Mouse (Mus musculus): ENCODE data around the gene Vars2.

DNA sequence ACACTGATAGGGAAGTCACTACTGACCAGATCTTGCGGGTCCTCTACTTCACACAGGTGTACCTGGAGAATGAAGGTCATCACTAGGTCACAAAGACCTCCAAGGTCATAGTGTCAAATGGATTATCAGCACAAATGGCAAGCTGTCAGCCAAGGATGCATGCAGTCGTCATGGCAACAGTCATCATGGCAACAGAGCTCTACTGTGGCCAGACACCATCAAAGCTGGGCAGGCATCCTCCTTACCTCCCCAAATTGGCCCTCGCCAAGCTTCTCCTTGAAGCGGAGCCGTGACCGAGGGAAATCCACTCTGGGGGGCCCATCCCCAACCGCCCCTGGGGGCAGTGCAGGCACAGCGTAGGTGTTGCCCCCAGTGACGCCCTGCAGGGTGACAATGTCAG, 17.7 kb upstream of the Vars2 start:
- no peak for TF ChIP-seq POLR2A (IDR thresholded peaks at IDR 0.05; ENCODE audit: control insufficient read depth in 1 of 2, insufficient read depth in 1 of 2, low read depth in 1 of 2, low read length in 2 of 2, poor library complexity in 1 of 2)
- no peak for TF ChIP-seq CTCF (IDR thresholded peaks at IDR 0.05 in 2 of 3, conservative IDR thresholded peaks at IDR 0.05 in 1 of 3; ENCODE audit: control insufficient read depth in 1 of 3, insufficient read depth in 1 of 3, low read depth in 2 of 3, low read length in 3 of 3, poor library complexity in 1 of 3, severe bottlenecking in 1 of 3)
- TF ChIP-seq ETS1 (IDR thresholded peaks at IDR 0.05; ENCODE audit: low read depth, low read length): no peak
- no peak for TF ChIP-seq USF1 (IDR thresholded peaks at IDR 0.05; ENCODE audit: low read depth, low read length)
- TF ChIP-seq NRF1 (IDR thresholded peaks at IDR 0.05; ENCODE audit: insufficient read depth, low read depth, low read length, poor library complexity, severe bottlenecking): no peak
- TF ChIP-seq E2F4 (IDR thresholded peaks at IDR 0.05; ENCODE audit: borderline replicate concordance, low read depth, low read length): no peak
- TF ChIP-seq TCF12 (IDR thresholded peaks at IDR 0.05; ENCODE audit: low read depth, low read length): no peak

Data from MEL (cell line).